Mouse (Mus musculus) Muller cell, postnatal 12 days (primary cell): ENCODE measurements at regions not wholly inside any gene's neighbourhood (a gene's known extent, or its start where the extent isn't known, plus 50 kb on each side); places are given as distances from the start of the nearest gene placed in this dataset.

Experiments
- DNase-seq: peaks from one replicate; pipeline ENCODE4 v3.0.0-alpha.2; 2015; ENCODE audit errors: inconsistent ontology term

DNA sequence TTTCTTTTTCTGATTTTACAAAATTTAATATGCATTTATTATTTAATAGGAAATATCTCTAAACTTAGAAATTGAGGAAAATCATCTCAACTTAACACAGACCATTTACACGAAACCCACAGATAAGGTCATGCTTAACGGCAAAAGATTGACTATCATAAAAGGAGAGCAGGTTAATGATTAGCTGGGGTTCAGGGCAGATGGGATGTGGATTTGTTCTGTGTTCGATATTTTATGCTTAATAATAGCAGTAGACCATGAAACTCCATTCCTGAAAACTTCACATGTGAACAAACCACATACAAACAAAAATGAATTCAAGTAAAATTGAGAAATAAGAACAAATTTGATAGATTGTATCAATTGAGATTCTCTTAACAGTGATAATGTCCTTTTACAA lies 160.4 kb upstream of the Serp2 start:
- DNase-seq = no peak

DNA sequence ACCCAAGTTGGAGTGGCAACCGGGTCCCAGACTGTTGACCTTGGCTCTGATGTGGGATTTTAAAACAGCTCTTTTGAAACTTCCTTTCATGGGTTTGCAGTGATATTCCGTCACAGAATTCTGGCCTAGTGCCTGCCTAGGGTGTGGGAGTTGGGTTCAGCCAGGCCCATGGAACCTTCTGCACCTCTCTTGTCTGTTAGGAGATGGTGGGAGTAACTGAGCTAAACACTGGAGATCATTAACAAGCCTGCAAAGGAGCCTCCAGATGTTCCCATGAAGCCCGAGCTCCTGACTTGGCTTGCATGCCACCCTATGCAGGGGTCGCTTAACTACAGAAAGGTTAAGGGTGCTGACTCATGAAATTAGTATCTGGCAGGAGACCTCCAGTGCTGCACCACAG lies 158.0 kb upstream of the Serp2 start:
- no peak for DNase-seq

GRCm38 (mm10) chr14:76713946-76714345 lies 157.3 kb upstream of the Serp2 start:
- DNase-seq = no peak

GRCm38 (mm10) chr14:76708728-76709127 lies 152.0 kb upstream of the Serp2 start:
- no peak for DNase-seq

- DNase-seq = no peak
Measured at GRCm38 (mm10) chr14:76703373-76703764, 146.7 kb upstream of the Serp2 start.

DNA sequence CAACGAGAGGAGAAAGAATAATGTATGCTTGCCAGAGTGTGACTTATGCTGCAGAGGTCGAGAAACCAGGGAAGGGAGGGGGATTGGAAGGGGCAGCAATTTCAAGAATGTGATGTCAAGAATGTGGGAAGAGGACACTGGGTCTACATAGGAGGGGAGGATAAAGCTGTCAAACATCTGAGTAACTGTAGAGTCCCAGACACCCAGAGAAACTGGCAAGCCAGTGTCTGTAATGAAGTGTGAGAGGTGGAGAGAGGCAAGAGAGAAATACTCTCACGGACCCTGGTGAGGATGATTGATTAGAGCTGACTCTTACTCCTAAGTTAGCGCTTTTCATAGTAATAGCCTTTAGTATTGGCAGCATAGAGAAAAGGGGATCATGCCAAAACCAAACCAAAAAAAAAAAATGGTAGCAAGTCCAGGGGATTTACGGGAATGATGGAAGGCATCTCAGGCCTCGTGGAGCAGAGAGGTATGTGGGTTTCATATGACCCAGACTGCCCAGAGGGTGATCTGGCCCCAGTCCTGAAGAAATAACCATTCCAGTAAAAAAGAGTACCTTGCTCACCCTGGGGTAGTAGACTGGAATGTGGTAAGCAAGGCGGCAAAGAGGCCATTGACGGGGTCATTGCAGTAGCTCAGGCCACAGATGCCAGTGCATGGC lies 146.2 kb upstream of the Serp2 start:
- DNase-seq = peak; percentile 81

DNA sequence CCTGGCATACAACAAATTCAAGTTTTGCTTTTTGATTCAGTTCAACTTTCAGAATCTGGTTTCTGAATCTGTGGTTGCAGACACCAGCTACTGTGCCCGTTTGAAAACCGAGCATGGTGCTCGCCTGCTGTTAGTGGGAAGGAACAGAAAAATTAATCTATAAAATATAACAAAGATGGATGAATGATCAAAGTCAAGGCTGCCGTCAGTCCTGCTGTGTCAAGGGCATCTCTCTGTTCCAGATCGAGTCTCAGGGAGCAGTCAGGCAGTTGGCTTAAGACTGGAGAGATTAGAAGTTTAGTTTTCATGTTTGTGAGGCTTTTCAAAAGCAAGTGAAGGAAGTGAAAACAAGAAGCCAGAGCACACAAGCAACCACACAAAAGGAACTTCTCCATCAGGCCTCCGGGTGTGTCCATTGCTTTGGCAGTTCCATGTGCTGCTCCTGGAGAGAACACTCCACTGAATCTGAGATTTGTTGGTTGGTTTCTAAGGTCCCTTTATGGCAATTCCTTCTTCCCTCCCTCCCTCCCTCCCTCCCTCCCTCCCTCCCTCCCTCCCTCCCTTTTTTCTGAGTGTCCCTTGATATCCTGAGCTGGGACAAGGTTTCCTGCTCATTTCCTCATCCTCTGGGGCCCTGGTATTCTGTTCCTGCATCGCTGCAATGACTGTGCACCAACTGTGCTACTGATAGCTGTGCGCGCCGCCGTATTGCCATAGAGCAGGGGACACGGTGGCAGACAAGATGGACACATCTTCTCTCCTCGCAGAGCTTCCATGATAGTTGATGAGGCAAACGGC lies 145.4 kb upstream of the Serp2 start:
- DNase-seq = no peak

- no peak for DNase-seq
Measured at GRCm38 (mm10) chr14:76701304-76701703, 144.6 kb upstream of the Serp2 start.

DNA sequence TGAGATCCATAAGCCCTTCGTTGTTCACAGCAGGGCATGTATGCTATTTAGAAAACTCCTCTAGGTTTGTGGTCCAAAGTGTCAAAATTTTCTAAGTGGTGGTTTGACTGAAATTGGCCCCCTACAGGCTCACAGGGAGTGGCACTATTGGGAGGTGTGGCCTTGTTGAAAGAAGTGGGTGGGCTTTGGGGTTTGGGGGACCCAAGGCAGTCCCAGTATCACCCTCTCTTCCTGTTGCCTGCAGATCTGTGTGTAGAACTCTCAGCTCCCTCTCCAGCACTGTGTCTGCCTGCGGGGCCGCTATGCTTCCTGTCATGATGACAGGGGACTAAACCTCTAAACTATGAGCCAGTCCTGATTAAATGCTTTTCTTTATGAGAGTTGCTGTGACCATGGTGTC lies 144.1 kb upstream of the Serp2 start:
- no peak for DNase-seq

- no peak for DNase-seq
Measured at GRCm38 (mm10) chr14:76700190-76700589, 143.5 kb upstream of the Serp2 start.

- peak; percentile 68 for DNase-seq
Measured at GRCm38 (mm10) chr14:76698718-76699402, 142.2 kb upstream of the Serp2 start.

DNA sequence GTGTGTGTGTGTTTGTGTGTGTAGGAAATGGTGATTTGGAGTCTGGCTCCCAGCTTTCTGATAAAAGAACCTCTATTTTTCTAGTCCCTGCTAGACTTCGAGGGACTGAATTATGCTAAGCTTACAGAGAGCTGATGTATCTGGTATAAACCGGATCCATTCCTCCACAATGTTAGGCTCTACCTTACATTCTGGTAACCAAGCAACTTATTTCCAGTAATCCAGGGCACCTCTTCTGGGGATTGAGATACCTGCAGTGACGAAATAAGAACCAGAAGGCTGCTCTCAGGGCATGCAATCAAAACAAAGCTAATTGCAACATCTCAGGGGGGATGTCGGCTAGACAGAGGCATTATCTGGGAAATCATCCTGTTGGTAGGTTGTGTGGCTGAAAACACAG lies 140.0 kb upstream of the Serp2 start:
- no peak for DNase-seq

GRCm38 (mm10) chr14:76695691-76696355 lies 139.1 kb upstream of the Serp2 start:
- no peak for DNase-seq

DNA sequence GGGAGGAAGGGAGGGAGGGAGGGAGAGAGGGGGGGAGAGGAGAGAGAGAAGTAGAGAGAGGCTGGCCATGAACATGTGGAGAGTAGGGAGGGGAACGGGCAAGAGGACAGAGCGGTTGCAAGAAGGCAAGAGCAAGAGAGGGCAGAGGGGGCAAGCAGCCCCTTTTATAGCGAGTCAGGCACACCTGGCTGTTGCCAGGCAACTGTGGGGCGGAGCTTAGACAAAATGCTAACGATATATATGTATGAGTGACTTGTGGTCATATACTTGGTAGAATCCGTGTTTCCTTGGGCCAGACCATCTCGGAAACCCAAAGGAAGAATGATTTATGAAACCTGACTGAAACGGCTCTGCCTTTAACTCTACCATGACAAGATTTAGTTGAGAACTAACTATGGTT lies 138.2 kb upstream of the Serp2 start:
- DNase-seq = no peak

DNA sequence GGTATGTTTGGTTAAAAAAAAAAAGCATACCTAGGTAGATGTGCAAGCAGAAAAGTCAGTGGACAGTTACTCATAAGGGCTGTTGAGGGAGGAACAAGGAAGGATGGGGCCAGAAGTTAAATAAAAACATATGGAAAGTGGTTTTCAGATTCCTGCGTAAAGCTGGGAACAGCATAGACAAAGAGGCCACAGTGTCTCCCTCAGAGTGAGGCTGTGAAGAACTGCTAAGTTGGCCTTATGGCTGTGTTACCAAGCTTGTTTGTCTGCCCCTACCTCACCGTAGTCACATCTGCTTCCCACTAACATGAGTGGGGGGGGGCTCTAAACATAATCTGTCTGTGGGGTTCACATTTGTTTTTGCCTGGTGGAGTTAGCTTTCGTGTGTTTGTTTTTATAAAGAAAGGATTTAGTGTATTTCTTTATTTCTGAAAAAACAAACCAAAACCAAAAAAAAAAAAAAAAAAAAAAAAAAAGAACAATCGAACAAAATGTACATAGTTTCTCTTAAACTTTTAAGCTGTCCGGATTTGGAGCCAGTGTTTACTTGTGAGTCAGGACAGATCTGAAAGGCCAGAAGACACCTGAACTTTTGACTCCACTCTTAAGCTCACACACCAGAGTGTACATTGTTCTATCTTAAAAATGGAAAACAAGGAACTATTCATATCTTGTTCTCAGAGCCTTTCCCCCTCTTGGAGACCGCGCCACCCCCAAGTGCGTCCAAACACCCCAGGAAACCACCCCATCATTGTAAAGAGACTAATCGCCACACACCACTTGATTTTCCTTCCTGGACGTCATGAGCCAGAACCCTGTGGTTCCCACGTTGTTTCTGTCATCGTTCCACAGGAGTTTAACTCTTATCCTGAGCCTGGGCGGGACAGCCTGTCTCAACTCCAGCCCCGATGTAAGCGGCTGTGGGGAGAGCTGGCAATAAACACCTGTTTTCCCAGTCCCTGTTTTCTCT lies 136.9 kb upstream of the Serp2 start:
- DNase-seq = no peak

- peak; percentile 73 for DNase-seq
Measured at GRCm38 (mm10) chr14:76687971-76688407, 131.3 kb upstream of the Serp2 start.

DNA sequence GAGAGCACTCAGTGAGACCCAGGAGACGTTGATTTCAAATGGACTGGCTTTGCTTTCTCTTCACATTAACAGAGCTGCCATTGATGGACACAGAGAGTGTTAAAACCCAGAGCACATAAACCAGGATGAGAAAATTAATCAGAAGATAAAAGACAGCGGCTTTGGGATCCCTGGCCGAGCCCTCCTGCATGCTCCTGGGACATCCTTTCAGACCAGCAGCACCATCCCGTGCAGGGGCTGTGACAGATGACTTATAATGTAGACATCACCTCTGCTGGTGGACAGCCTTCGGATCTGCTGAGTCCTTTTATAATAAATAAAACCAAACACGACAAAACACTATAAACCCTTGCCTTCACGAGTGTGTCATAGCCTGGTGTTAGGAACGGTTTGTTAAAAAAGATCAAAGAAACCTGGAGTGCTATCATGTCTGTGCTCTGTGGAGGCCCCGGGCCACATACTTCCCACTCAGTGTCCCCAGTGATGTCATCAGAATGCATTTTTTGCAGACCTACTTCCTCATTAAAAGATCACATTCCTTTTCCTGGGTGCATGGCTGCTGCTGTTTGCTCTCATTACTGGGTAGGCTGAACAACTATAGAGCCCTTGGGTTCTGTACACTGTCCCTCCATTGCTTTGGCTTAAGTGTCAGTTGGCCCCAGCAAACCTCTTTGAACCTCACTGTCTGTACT lies 130.2 kb upstream of the Serp2 start:
- DNase-seq = peak; percentile 75

DNA sequence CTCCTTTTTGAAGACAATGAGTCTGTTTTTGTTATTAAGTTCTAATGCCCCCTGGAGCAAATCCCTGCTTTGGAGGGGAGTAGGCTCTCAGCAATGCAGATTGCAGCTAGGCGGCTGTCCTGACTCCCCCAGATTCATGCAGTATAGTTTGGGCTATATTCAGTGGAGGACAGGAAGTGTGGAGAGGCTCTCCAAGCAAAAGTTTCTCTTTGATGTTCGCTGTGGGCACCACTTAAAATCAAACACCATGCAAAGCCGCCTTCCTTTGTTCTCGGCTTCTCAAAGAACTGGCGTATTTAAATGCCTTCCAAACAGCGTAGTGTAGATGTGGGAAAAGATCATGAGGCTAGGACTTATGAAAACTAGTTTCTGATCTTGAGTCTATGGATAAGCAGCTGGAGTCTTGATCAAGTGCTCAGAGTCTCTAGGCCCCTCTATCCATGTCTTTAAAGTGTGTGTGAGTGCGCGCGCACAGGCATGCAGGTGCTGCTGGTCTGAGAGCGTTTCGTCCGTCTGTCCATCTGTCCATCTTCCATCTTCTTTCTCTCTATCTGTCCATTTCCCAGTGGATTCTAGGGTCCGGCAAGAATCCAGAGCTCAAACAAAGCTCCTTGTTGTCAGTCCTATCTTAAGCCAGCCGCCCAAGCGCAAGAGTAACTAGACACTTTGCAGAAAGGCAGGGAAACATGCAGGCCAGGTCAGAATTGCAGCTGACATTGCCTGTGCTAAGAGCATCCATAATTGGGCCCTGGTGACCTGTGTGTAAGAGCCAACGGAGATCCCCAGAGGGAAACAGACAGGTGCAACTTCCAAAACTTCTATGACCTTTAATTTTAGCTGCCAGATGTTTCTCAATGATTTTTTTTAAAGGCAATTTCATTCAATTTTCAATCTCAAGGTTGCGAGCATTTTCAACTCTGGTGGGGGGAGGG lies 129.4 kb upstream of the Serp2 start:
- no peak for DNase-seq

- no peak for DNase-seq
Measured at GRCm38 (mm10) chr14:76684327-76684726, 127.6 kb upstream of the Serp2 start.
